Mouse (Mus musculus) heart, postnatal 0 days (tissue): ENCODE data around the gene Zfp189. TPM values are rescaled to one million over a fixed set of nuclear protein-coding genes. Genes with fewer than 3 reads are reported as not detected.

Experiments
- ATAC-seq: fragments of 200-750 bp; cut with Nextera tagmentation; 2 replicates; pipeline ENCODE4 v1.8.0; 2017; ENCODE audit warnings: low read depth, moderate number of reproducible peaks, moderate library complexity; ENCODE audit not compliant: insufficient read depth
- DNase-seq: peaks from one replicate; pipeline ENCODE4 v3.0.0-alpha.2; 2016; ENCODE audit warnings: low spot score
- H3K27ac ChIP-seq: fragments of 300-500 bp; sonication (generic); 2 replicates; pipeline ENCODE4 v1.5.1; 2014; ENCODE audit warnings: low read depth, mild to moderate bottlenecking
- H3K27me3 ChIP-seq: fragments of 300-500 bp; sonication (generic); 2 replicates; pipeline ENCODE4 v1.6.1; 2014; ENCODE audit warnings: low read length, mixed read lengths; ENCODE audit not compliant: control insufficient read depth, insufficient read depth
- H3K36me3 ChIP-seq: fragments of 300-500 bp; sonication (generic); replicated peaks from 2 replicates; pipeline ENCODE4 v1.6.1; 2014; ENCODE audit warnings: low read length, mixed read lengths; ENCODE audit not compliant: control insufficient read depth, insufficient read depth
- H3K4me1 ChIP-seq: fragments of 300-500 bp; sonication (generic); 2 replicates; pipeline ENCODE4 v1.6.1; 2014; ENCODE audit warnings: antibody characterized with exemption; ENCODE audit not compliant: control insufficient read depth, insufficient read depth
- H3K4me2 ChIP-seq: fragments of 300-500 bp; sonication (generic); 2 replicates; pipeline ENCODE4 v1.6.1; 2014; ENCODE audit warnings: low read depth, mild to moderate bottlenecking, low read length, moderate library complexity
- H3K4me3 ChIP-seq: fragments of 300-500 bp; sonication (generic); 2 replicates; pipeline ENCODE4 v1.5.1; 2014; ENCODE audit warnings: low read depth, low read length
- H3K9ac ChIP-seq: fragments of 300-500 bp; sonication (generic); replicated peaks from 2 replicates; pipeline ENCODE4 v1.6.1; 2014; ENCODE audit warnings: low read depth, low read length, mixed read lengths
- H3K9me3 ChIP-seq: fragments of 300-500 bp; sonication (generic); replicated peaks from 2 replicates; pipeline ENCODE4 v1.6.1; 2016; ENCODE audit warnings: low read length; ENCODE audit not compliant: control insufficient read depth
- CTCF ChIP-seq: IDR thresholded peaks from 2 replicates; pipeline ENCODE4 v1.5.1; 2016; ENCODE audit warnings: antibody characterized with exemption, control low read depth, low read depth
- EP300 ChIP-seq: IDR thresholded peaks from 2 replicates; pipeline ENCODE4 v1.6.1; 2016; ENCODE audit warnings: antibody characterized with exemption, low read depth
- WGBS: fragments of 180-500 bp; shearing (Covaris S2); extraction: QIAGEN DNeasy Blood & Tissue Kit; methylation state at CpG from one replicate; pipeline ENCODE4 v1.1.7; 2014; 5-methylcytosine and 5-hydroxymethylcytosine counted together
- polyA plus RNA-seq: library from polyadenylated mRNA; unstranded; fragments of >200 nt; fragmentation: Nextera tagmentation; extraction: Ambion mirVana; gene quantifications from 2 replicates; pipeline ENCODE4 v1.2.1, GENCODE M21; 2015
- total RNA-seq: library from RNA; depleted of rRNA; stranded (reverse); fragments of >200 nt; gene quantifications from 2 replicates; pipeline ENCODE4 v1.2.3, GENCODE M21; 2014; ENCODE audit warnings: low replicate concordance; rRNA removed

Zfp189 gene
- total and polyA plus RNA-seq, 2 experiments from 2014 or later = 3.3 to 4.8 TPM

DNA sequence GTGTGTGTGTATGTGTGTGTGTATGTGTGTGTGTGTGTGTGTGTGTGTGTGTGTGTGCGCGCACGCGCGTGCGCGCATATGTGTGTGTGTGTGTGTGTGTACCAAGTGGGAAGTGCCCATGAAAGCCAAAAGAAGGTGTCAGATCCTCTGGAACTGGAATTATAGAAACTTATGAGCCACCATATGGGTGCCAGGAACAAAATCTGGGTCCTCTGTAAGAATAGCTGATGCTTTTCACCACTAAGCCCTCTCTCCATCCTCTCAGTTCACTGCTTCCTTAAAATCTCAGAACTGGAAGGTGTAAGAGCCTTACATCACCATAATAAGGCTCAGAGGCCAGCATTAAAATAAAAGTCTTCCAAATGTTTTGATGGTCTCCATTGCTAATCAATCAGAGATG, 36.4 kb downstream of the Zfp189 start:
- 82% methylated on average over 7 of the region's 7 CpGs for WGBS

GRCm38 (mm10) chr4:49558181-49558580, 37.2 kb downstream of the Zfp189 start:
- H3K4me3 ChIP-seq = no peak overlapping the region
- H3K36me3 ChIP-seq = no peaks in the 10 kb centered on the region
- WGBS = 38% methylated on average over 2 of the region's 2 CpGs
- H3K4me1 ChIP-seq = peaks cover 7% of the 10 kb centered on the region; the same call in 1 of the 2 replicates
- H3K4me2 ChIP-seq = no peak overlapping the region
- H3K27me3 ChIP-seq = no peaks in the 10 kb centered on the region
- TF ChIP-seq EP300 (no peak), CTCF (no peak)
- H3K9me3 ChIP-seq = no peaks in the 10 kb centered on the region
- ATAC-seq (no peak), DNase-seq (no peak)
- H3K27ac ChIP-seq = no peak overlapping the region
- H3K9ac ChIP-seq = no peak overlapping the region

More for the DNA sequence above, 36.4 kb downstream of the Zfp189 start:
- H3K4me1 ChIP-seq = peaks cover 7% of the 10 kb centered on the region; the same call in 1 of the 2 replicates
- H3K27ac ChIP-seq = no peak overlapping the region
- no peak overlapping the region for H3K4me3 ChIP-seq
- H3K4me2 ChIP-seq = no peak overlapping the region
- DNase-seq (no peak), ATAC-seq (no peak)
- H3K27me3 ChIP-seq = no peaks in the 10 kb centered on the region
- H3K36me3 ChIP-seq = no peaks in the 10 kb centered on the region
- H3K9ac ChIP-seq = no peak overlapping the region
- no peak for TF ChIP-seq CTCF
- no peak for TF ChIP-seq EP300
- H3K9me3 ChIP-seq = no peaks in the 10 kb centered on the region

DNA sequence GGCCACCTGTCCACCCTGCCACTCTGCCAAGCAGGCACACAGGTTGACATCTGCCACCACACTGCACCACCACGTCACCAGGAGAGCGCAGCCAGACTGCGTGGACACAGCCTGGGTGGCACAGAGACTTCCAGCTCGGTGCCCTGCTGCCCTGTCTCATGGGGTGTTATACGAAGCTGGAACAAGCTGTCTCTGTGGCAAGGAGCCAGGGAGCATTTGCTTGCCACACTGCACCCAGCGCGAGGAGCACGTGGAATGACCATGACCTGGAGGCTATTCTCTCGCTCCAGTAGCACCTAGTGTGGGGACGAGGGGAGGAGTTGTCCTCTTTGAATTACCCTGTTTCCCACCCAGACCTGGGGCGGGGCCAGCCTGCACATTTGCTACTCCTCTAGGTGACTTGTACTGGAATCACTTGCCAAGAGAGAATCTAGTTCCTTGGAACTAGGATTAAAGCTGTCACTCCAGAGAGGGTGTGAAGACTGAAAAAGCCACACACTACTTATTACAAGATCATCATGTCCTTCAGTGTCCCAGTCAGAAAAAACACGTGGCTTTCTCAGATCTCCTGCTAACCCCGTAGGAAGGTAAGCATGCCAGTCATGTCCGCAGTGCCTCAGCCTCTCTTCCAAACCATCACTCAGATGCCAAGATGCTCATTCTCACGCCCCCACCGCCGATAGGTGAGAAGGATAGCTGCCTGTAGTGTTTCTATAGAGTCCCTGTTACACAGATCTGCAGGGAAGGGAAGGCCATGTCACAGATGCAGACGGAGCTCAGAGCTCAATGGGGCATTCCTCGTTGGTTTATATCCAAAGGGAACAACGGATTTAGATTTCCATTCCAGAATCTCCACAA, 39.2 kb downstream of the Zfp189 start:
- TF ChIP-seq CTCF = no peak
- TF ChIP-seq EP300 = no peak

DNA sequence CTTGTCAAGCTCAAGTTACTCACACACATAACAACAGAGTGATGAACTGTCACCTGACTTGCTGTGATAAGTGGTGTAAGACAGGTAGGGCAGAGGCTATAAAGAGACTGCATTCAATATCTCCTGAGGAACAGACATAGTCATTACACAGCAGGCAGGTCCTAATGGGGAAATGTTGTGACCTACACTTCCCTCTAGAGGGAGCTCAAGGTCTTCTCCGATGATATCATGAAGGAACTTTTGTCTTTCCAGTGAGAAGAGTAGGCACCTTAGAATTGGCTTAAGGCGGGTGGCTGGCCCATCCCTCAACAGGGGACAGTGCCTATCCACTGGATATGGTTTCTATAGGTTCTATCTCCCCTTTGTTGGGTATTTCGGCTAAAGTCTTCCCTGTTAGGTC, 46.6 kb downstream of the Zfp189 start:
- peak; percentile 55; the same call in 1 of the 2 replicates for ATAC-seq

More for the DNA sequence above, 39.2 kb downstream of the Zfp189 start:
- H3K4me1 ChIP-seq = peaks cover 7% of the 10 kb centered on the region; the same call in 1 of the 2 replicates
- H3K27me3 ChIP-seq = no peaks in the 10 kb centered on the region
- no peak overlapping the region for H3K9ac ChIP-seq
- 56% methylated on average over 20 of the region's 20 CpGs for WGBS
- DNase-seq (peak; percentile 14), ATAC-seq (peak; percentile 77)
- no peak overlapping the region for H3K27ac ChIP-seq
- H3K4me3 ChIP-seq = no peak overlapping the region
- H3K4me2 ChIP-seq = no peak overlapping the region
- no peaks in the 10 kb centered on the region for H3K9me3 ChIP-seq
- H3K36me3 ChIP-seq = no peaks in the 10 kb centered on the region

DNA sequence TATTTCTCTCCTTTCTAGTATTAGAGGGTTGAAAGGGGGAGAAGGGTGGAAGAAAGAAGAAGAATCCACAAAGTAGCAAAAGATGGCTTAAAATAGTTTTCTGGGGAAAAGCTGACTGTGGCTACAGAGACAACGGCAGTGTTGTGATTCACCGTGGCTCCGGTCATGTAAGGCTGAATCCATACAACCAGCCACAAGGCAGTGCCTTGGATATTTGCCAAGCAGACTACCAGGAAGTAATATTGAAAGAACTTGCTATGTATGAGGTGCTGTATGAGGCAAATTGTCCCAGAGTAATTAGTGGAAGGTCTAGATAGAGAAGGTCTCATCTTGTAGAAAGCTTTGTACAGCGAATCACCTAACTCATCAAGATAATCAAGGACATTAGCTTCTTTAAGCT, 51.2 kb downstream of the Zfp189 start:
- Histone ChIP-seq H3K36me3 (no peaks in the 10 kb centered on the region), H3K4me3 (no peak overlapping the region), H3K4me2 (no peak overlapping the region), H3K9ac (no peak overlapping the region), H3K4me1 (no peaks in the 10 kb centered on the region), H3K27me3 (no peaks in the 10 kb centered on the region), H3K9me3 (no peaks in the 10 kb centered on the region), H3K27ac (no peak overlapping the region)
- 66% methylated on average over 4 of the region's 4 CpGs for WGBS
- no peak for TF ChIP-seq EP300
- no peak for TF ChIP-seq CTCF
- ATAC-seq = no peak
- DNase-seq = no peak

More for the DNA sequence above, 46.6 kb downstream of the Zfp189 start:
- Histone ChIP-seq H3K9ac (no peak overlapping the region), H3K9me3 (no peaks in the 10 kb centered on the region), H3K27ac (no peak overlapping the region), H3K27me3 (no peaks in the 10 kb centered on the region), H3K36me3 (no peaks in the 10 kb centered on the region), H3K4me2 (no peak overlapping the region), H3K4me3 (no peak overlapping the region), H3K4me1 (no peaks in the 10 kb centered on the region)
- DNase-seq = peak; percentile 83
- TF ChIP-seq CTCF (peak; percentile 94), EP300 (no peak)
- 14% methylated on average over 3 of the region's 3 CpGs for WGBS

Other genes starting within 250 kb of the Zfp189 start
- not detected in 2 replicates for gene Acnat2, start 113.0 kb upstream of the Zfp189 start, total RNA-seq
- not detected in 2 replicates for gene Acnat2, start 113.0 kb upstream of the Zfp189 start, polyA plus RNA-seq
- not detected in 2 replicates for gene Acnat1, start 47.3 kb upstream of the Zfp189 start, total RNA-seq
- not detected in 2 replicates for gene Acnat1, start 47.3 kb upstream of the Zfp189 start, polyA plus RNA-seq
- gene Baat, start 14.6 kb upstream of the Zfp189 start, total RNA-seq = not detected in 2 replicates
- not detected in 2 replicates for gene Baat, start 14.6 kb upstream of the Zfp189 start, polyA plus RNA-seq
- 22.1 and 36.6 TPM in 2 replicates for gene Mrpl50, start 83 bp upstream of the Zfp189 start, total RNA-seq
- gene Mrpl50, start 83 bp upstream of the Zfp189 start, polyA plus RNA-seq = 53.3 and 54.6 TPM in 2 replicates
- gene Aldob, start 28.4 kb downstream of the Zfp189 start, total RNA-seq = 0.27 and 2.3 TPM in 2 replicates
- 0.12 and 0.22 TPM in 2 replicates for gene Aldob, start 28.4 kb downstream of the Zfp189 start, polyA plus RNA-seq
- 56.4 and 110 TPM in 2 replicates for gene Tmem246, start 76.7 kb downstream of the Zfp189 start, total RNA-seq
- 54.5 and 56.5 TPM in 2 replicates for gene Tmem246, start 76.7 kb downstream of the Zfp189 start, polyA plus RNA-seq
- 10.7 and 26.5 TPM in 2 replicates for gene Rnf20, start 110.8 kb downstream of the Zfp189 start, total RNA-seq
- 18.8 and 19.6 TPM in 2 replicates for gene Rnf20, start 110.8 kb downstream of the Zfp189 start, polyA plus RNA-seq
- not detected in 2 replicates for gene Ppp3r2, start 160.8 kb downstream of the Zfp189 start, total RNA-seq
- gene Ppp3r2, start 160.8 kb downstream of the Zfp189 start, polyA plus RNA-seq = not detected in 2 replicates